Mouse (Mus musculus): ENCODE measurements at regions not wholly inside any gene's neighbourhood (a gene's known extent, or its start where the extent isn't known, plus 50 kb on each side); places are given as distances from the start of the nearest gene placed in this dataset.

- in situ Hi-C loops (cut with MseI, MboI) = loop anchor here (10.0 kb wide), 1 partner anchor 123 kb away; the partner anchor contains the start of genes 2010109A12Rik (in 2 of the 2) and Ccni (in 2 of the 2)
Measured at GRCm38 (mm10) chr5:93328059-93328458, 61.0 kb downstream of the Ccng2 start.

GRCm38 (mm10) chr5:93330851-93331250 lies 63.8 kb downstream of the Ccng2 start:
- in situ Hi-C loops (cut with MseI, MboI) = no loop called here

GRCm38 (mm10) chr5:93353101-93353500 lies 86.0 kb downstream of the Ccng2 start:
- in situ Hi-C loops (cut with MseI, MboI) = loop anchor here in 1 of 2 experiments (25.0 kb wide), 1 partner anchor 109 kb away; no protein-coding TSS in a partner anchor

Data from mouse trophoblast stem cell (cell line).